Mouse (Mus musculus) ES-Bruce4 (cell line): ENCODE data around the gene Atpaf2.

Source experiments
- CTCF ChIP-seq: IDR thresholded peaks from one replicate; pipeline ENCODE4 v1.8.1; 2011; ENCODE audit warnings: low read depth, low read length
- EP300 ChIP-seq: IDR thresholded peaks from 2 replicates; pipeline ENCODE4 v1.6.1; 2011; ENCODE audit warnings: low read depth, low read length; ENCODE audit not compliant: insufficient read depth

DNA sequence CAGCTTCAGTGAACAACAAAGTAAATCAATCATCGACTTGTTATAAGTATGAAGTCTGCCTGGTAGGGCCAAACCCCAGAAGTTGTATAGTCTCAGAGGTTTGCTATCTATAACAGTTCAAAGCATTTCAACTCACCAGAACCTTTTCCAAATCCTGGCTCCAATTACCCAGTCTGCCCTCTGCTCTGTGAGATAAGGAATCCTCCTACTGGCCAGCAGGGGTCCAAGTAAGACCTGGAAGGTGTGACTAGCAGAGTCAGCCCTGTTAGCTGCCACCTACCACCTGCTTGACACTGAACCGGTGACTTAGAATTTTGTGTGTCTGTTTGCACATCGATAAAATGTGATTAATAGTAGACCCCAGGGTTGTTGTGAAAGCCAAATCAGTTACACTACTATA, 51.0 kb downstream of the Atpaf2 start:
- TF ChIP-seq EP300 (no peak), CTCF (peak; percentile 11)
